Mouse (Mus musculus): ENCODE results near the gene Gad1. TPM values are rescaled to one million over a fixed set of nuclear protein-coding genes. Genes with fewer than 3 reads are reported as not detected.

Gene Gad1
- polyA plus RNA-seq, 1 experiment from 2014 or later, result 0.91 TPM

GRCm38 (mm10) chr2:70634028-70634690, 81.3 kb downstream of the Gad1 start:
- Histone ChIP-seq H3K4me1 (peaks cover 14% of the 10 kb centered on the region), H3K4me3 (no peak overlapping the region), H3K27me3 (replicated peaks; ENCODE audit: low read depth, poor library complexity, severe bottlenecking) (no peaks in the 10 kb centered on the region), H3K27ac (replicated peaks) (no peak overlapping the region), H3K36me3 (replicated peaks) (no peaks in the 10 kb centered on the region), H3K9me3 (peaks cover 10% of the 10 kb centered on the region; the same call in 1 of the 2 replicates)
- WGBS, result 89% methylated on average over 5 of the region's 5 CpGs
- no peak for DNase-seq (ENCODE audit: low spot score)

DNA sequence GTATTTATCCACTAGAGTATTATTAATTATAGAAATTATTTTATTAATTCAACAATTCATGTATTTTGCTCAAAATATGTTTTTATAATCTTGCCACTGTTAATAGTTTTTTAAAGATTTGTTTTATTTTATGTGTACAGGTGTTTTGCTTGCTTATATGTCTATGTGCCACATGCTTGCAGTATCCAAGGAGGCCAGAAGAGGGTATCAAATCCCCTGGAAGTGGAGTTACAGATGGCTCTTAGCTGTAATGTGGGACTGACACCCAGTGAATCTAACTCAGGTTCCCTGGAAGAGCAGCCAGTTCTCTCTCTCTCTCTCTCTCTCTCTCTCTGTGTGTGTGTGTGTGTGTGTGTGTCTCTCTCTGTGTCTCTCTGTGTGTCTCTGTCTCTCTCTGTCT, 88.1 kb downstream of the Gad1 start:
- H3K27me3 ChIP-seq (replicated peaks; ENCODE audit: low read depth, poor library complexity, severe bottlenecking), result no peaks in the 10 kb centered on the region
- H3K4me3 ChIP-seq, result no peak overlapping the region
- H3K9me3 ChIP-seq, result peaks cover 10% of the 10 kb centered on the region; the same call in 1 of the 2 replicates
- 0 out of 2 replicates have a peak, but pooled peaks cover 2% of the 10 kb centered on the region for H3K4me1 ChIP-seq
- no peak overlapping the region for H3K27ac ChIP-seq (replicated peaks)
- no peak for DNase-seq (ENCODE audit: low spot score)
- no peaks in the 10 kb centered on the region for H3K36me3 ChIP-seq (replicated peaks)

- no peaks in the 10 kb centered on the region for H3K27me3 ChIP-seq (replicated peaks; ENCODE audit: low read depth, poor library complexity, severe bottlenecking)
- no peak overlapping the region for H3K4me3 ChIP-seq
- peaks cover 6% of the 10 kb centered on the region; the same call in 1 of the 2 replicates for H3K4me1 ChIP-seq
- H3K27ac ChIP-seq (replicated peaks), result no peak overlapping the region
- no peaks in the 10 kb centered on the region for H3K36me3 ChIP-seq (replicated peaks)
- WGBS, result 65% methylated on average over 16 of the region's 16 CpGs
- DNase-seq (ENCODE audit: low spot score), result no peak
- no peaks in the 10 kb centered on the region for H3K9me3 ChIP-seq
These were observed 90.2 kb downstream of the Gad1 start for GRCm38 (mm10) chr2:70642971-70643565.

DNA sequence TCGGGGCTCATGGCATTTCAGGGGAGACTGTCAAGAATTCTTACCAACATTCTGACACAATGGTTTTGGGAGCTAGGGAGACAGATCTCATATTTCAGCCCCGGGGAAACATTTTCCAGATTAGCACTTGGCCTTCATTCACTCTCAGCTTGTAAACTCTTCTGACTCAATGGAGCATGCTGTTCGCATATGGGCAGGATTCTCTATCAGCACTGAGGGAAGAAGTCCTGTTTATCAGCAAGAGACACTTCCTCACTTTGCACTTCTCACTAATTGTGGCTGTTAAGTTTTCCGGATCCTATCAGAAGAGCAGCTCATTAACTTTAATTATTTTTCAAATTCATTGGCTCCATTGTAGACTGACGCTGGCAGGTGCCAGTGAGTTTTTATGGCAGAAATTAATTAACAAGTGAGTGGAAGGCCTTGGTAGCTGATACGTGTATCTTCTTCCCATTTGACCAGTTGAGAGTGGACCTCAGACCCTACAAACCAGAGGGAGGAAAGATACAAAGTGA, 92.5 kb downstream of the Gad1 start:
- peaks cover 9% of the 10 kb centered on the region; the same call in 1 of the 2 replicates for H3K4me1 ChIP-seq
- whole genome bisulfite sequencing, result 81% methylated on average over 6 of the region's 6 CpGs

GRCm38 (mm10) chr2:70647681-70648080, 94.8 kb downstream of the Gad1 start:
- H3K9me3 ChIP-seq, result no peaks in the 10 kb centered on the region
- H3K4me3 ChIP-seq, result no peak overlapping the region
- no peaks in the 10 kb centered on the region for H3K36me3 ChIP-seq (replicated peaks)
- no peaks in the 10 kb centered on the region for H3K27me3 ChIP-seq (replicated peaks; ENCODE audit: low read depth, poor library complexity, severe bottlenecking)
- no peak for DNase-seq (ENCODE audit: low spot score)
- 33% methylated on average over 4 of the region's 4 CpGs for WGBS
- H3K27ac ChIP-seq (replicated peaks), result no peak overlapping the region
- H3K4me1 ChIP-seq, result peaks cover 11% of the 10 kb centered on the region; the same call in 1 of the 2 replicates

More for the DNA sequence above, 92.5 kb downstream of the Gad1 start:
- Histone ChIP-seq H3K36me3 (replicated peaks) (no peaks in the 10 kb centered on the region), H3K27me3 (replicated peaks; ENCODE audit: low read depth, poor library complexity, severe bottlenecking) (no peaks in the 10 kb centered on the region), H3K9me3 (no peaks in the 10 kb centered on the region), H3K27ac (replicated peaks) (no peak overlapping the region), H3K4me3 (no peak overlapping the region)
- no peak for DNase-seq (ENCODE audit: low spot score)

DNA sequence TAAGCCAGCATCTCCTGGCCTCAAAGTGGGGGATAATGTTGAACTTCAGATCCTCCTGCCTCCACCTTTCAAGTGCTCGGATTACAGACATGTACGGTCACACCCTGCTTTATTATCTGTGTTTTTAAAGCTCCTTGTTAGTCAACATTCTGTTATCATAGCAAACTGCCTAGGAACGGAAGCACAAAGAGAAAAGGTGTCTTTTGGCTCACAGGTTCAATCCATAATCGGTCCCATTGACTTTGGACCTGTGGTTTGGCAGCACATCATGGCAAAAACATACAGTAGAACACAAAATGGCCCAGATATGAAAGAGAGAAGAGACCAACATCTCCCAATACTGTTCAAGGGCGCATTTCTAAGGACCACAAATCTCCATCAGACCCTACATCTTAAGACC, 95.4 kb downstream of the Gad1 start:
- no peak overlapping the region for H3K4me3 ChIP-seq
- no peaks in the 10 kb centered on the region for H3K36me3 ChIP-seq (replicated peaks)
- DNase-seq (ENCODE audit: low spot score), result no peak
- no peak overlapping the region for H3K27ac ChIP-seq (replicated peaks)
- 83% methylated on average over 5 of the region's 5 CpGs for WGBS
- no peaks in the 10 kb centered on the region for H3K9me3 ChIP-seq
- no peaks in the 10 kb centered on the region for H3K27me3 ChIP-seq (replicated peaks; ENCODE audit: low read depth, poor library complexity, severe bottlenecking)
- peaks cover 11% of the 10 kb centered on the region; the same call in 1 of the 2 replicates for H3K4me1 ChIP-seq

- H3K27me3 ChIP-seq (replicated peaks; ENCODE audit: low read depth, poor library complexity, severe bottlenecking), result no peaks in the 10 kb centered on the region
- 92% methylated on average over 4 of the region's 4 CpGs for WGBS
- peaks cover 9% of the 10 kb centered on the region; the same call in 1 of the 2 replicates for H3K4me1 ChIP-seq
- H3K4me3 ChIP-seq, result no peak overlapping the region
- H3K36me3 ChIP-seq (replicated peaks), result no peaks in the 10 kb centered on the region
- DNase-seq (ENCODE audit: low spot score), result no peak
- H3K9me3 ChIP-seq, result no peaks in the 10 kb centered on the region
- no peak overlapping the region for H3K27ac ChIP-seq (replicated peaks)
These were observed 96.6 kb downstream of the Gad1 start for GRCm38 (mm10) chr2:70649471-70649870.

Other genes with a start within 250 kb of the Gad1 start
- gene Sp5, start 78.1 kb upstream of the Gad1 start, polyA plus RNA-seq (2016; fragmentation: Nextera tagmentation; extraction: Ambion mirVana), result 1.4 and 2.1 TPM in 2 replicates
- gene Erich2, start 44.3 kb upstream of the Gad1 start, polyA plus RNA-seq (2016; fragmentation: Nextera tagmentation; extraction: Ambion mirVana), result 0.87 and 1.2 TPM in 2 replicates
- gene Gorasp2, start 108.5 kb downstream of the Gad1 start, polyA plus RNA-seq (2016; fragmentation: Nextera tagmentation; extraction: Ambion mirVana), result 156 and 157 TPM in 2 replicates
- gene Gm26558, start 109.0 kb downstream of the Gad1 start, polyA plus RNA-seq (2016; fragmentation: Nextera tagmentation; extraction: Ambion mirVana), result 3.5 and 3.6 TPM in 2 replicates